Mouse (Mus musculus): Measurements from ENCODE around the gene Olfr730. TPM values are rescaled to one million over a fixed set of nuclear protein-coding genes. Genes with fewer than 3 reads are reported as not detected.

The Olfr730 gene
- total RNA-seq (2023), result not detected

DNA sequence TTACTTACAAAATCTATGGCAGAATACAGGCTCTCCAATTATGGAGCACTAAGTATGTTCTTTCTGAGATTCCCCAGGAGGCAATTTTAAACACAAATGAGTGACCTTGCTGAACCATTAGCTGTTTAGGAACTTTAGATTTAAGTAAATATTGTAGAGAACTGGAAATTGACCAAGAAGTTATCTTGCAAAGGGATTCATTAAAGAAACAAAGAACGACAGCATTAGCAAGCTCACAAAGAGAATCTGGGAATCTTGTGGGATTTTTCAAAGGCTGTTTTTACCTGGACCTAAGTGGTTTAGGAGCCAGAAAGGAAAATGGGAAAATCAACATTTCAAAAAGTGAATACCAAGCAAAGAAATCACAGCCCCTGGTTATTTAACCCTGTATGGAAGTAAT lies at the start of gene Olfr730:
Olfr730 (minus strand) TSS at position 101 of the 400 bp plus-strand sequence.

DNA sequence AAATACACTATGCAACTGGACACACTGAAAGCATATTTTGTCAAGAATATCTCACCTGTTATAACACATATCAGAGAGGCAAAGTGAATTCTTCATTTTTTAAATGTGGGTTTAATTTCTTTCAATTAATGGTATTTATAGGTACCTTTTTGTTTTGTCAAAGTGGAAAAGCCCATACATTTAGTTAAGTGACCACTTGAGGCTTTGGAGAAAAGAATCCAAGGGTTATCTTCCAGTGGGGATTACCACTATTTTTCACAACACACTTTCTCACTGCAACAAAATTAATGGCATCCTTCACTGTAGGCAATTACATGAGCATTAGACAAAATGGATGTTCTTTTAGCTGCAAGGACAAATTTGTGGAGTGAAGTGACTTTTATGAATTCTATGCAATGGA lies 35.2 kb downstream of the Olfr730 start, which contains the start of gene Olfr729:
Olfr729 (minus strand) TSS at position 101 of the 400 bp plus-strand sequence.

GRCm38 (mm10) chr14:50142580-50142979 lies 45.4 kb downstream of the Olfr730 start, which contains the start of gene Olfr728:
TSS of gene Olfr728 (minus strand) at chr14:50142680.

Other genes starting within 250 kb of the Olfr730 start
- gene Olfr724, start 224.9 kb downstream of the Olfr730 start, total RNA-seq (2023), result not detected
- not detected for gene Olfr725, start 147.8 kb downstream of the Olfr730 start, total RNA-seq (2023)
- gene Olfr726, start 97.2 kb downstream of the Olfr730 start, total RNA-seq (2023), result not detected
- not detected for gene Olfr727, start 65.0 kb downstream of the Olfr730 start, total RNA-seq (2023)
- gene Olfr728, start 45.5 kb downstream of the Olfr730 start, total RNA-seq (2023), result not detected
- not detected for gene Olfr729, start 35.3 kb downstream of the Olfr730 start, total RNA-seq (2023)
- gene Olfr731, start 53.7 kb upstream of the Olfr730 start, total RNA-seq (2023), result not detected
- not detected for gene Olfr732, start 96.0 kb upstream of the Olfr730 start, total RNA-seq (2023)
- not detected for gene Olfr733, start 113.3 kb upstream of the Olfr730 start, total RNA-seq (2023)
- not detected for gene Olfr734, start 138.6 kb upstream of the Olfr730 start, total RNA-seq (2023)
- gene Olfr735, start 160.7 kb upstream of the Olfr730 start, total RNA-seq (2023), result not detected
- under 1 TPM in 1 of 2 experiments, not detected in 1; 0.18 TPM for gene Tlr11, start 169.7 kb upstream of the Olfr730 start, total RNA-seq (2023)
- not detected for gene Olfr736, start 193.0 kb upstream of the Olfr730 start, total RNA-seq (2023)
- gene Olfr738, start 219.4 kb upstream of the Olfr730 start, total RNA-seq (2023), result not detected
- gene Olfr739, start 230.4 kb upstream of the Olfr730 start, total RNA-seq (2023), result not detected